Mouse (Mus musculus) spleen, adult 18-20 months (tissue): Measurements from ENCODE around the gene Rnf149.

ENCODE experiments used
- DNase-seq, 2 experiments: peaks; one replicate each; pipeline ENCODE4 v3.0.0; 2022; ENCODE audit warnings: mixed read lengths in 2 of 2

Rnf149 gene

DNA sequence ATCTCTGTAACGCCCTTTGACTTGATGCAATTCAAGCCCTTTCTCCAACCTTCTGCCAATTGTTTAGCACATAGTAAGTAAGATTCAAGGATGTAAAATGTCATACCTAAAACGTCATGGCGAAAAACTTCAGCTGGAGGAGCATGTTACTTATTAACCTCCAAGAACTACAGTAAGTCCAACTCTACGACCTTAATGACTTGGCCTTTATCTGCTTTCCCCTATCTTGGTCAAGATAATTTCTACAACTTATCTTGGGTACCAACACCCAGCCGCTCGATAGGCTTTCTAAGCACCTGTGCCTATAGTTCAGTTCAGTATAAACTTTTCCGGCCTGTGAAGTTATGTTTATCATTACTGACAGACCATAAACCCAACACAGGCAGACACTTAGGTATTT lies 3.3 kb downstream of the Rnf149 start:
- no peak for DNase-seq

DNA sequence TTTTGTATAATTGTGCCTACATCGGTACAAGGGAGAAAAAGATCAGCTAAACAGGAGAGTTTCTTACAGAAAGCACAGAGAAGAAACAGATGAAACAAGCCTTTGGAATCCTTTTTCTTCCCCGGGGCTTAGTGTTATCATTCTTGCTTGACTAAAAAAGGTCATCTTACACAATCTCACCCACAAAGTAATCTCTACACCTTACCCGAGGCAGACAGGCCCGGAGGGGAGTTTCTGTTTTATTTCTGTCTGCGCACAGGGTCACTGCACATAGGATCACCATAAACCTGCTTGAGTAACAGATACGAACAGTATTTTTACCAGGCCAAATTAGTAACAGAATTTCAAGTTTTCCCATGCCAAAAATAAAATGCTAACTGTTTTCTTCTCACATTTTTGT lies 5.6 kb downstream of the Rnf149 start:
- DNase-seq = no peak

DNA sequence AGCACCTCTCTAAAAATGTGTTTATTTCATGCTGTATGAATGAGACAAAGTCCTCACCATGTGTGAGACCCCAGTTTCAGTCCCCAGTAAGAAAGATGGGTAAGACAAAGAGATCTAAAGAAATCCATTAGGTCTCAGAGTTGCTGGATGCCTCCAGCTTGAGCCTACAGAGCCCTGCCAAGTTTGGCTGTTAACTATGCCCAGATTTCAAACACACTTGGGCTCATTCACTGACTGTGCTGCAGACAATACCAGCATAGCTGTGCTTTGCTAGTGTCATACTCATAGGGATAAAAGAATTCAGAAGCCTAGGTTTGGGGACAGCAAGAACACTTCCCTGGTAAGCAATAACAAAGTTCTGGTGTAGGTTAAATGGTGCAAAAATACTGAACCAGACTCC lies 9.1 kb downstream of the Rnf149 start:
- no peak for DNase-seq

DNA sequence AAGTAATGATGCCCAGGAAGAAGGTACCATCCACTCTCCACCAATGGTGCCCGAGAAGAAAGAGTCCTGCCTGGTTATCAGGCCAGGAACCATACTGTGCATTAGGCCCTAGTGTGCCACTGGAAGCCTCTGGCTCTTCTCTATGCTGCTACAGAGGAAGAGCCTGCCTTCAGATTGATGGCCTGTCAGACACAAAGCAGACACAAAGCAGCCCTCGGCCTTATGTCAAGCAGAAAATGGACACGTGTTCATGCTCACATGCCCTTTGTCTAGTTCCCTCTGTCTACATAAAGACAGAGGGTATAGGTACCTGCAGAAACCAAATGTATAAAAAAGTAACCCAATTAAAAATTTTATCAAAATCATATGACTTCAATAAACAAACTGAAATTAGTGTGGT lies 12.6 kb downstream of the Rnf149 start:
- DNase-seq = no peak

DNA sequence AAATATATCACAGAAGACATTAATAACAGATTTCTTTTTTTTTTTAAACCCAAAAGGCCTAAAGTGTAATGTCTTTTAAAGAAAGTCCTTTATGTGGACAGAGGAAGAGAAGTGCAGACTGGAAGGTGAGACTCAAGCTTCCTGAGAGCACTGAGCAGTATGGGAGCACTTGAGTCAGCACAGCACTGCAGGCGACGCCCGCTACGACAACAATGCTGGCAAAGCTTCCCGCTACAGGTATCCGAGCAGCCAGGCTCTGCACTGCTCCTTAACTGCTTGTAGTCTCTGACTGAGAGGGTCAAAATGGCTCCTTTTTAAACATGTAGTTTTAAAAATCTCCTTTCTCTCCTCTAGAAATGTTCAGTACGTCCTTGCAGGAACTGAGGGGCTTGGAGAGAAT lies 14.0 kb downstream of the Rnf149 start:
- DNase-seq = no peak

DNA sequence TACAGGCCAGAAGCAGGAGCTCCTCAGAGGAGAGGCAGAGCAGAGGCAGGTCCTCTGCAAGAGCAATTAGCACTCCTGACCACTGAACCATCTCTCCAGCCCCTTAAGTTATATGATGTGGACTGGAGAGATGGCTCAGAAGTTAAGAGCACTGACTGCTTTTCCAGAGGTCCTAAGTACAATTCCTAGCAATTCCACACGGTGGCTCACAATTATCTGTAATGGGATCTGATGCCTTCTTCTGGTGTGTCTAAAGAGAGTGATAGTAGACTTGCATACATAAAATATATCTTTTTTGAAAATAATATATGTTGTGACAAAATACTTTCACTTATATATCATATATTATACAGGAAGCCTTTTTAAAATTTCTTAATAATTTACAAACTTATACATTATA lies 15.3 kb downstream of the Rnf149 start:
- DNase-seq = no peak

DNA sequence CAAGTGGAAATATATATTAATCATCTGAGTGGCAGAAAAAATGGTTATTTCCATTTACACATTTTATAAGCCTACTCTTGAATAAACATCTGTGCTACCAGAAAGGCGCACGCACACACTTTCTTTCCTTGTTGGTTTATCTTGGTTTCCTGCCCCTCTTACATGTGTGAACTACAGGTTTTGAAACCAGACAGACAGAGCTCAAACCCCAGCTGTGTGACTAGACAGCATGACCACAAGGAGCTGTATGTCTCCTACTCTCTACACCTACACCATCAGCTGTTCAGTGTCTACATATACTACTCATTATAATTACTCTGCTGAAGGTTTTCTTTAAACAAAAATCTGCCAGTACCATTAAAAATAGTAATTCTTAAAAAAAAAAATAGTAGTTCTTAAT lies 18.2 kb downstream of the Rnf149 start:
- no peak for DNase-seq

DNA sequence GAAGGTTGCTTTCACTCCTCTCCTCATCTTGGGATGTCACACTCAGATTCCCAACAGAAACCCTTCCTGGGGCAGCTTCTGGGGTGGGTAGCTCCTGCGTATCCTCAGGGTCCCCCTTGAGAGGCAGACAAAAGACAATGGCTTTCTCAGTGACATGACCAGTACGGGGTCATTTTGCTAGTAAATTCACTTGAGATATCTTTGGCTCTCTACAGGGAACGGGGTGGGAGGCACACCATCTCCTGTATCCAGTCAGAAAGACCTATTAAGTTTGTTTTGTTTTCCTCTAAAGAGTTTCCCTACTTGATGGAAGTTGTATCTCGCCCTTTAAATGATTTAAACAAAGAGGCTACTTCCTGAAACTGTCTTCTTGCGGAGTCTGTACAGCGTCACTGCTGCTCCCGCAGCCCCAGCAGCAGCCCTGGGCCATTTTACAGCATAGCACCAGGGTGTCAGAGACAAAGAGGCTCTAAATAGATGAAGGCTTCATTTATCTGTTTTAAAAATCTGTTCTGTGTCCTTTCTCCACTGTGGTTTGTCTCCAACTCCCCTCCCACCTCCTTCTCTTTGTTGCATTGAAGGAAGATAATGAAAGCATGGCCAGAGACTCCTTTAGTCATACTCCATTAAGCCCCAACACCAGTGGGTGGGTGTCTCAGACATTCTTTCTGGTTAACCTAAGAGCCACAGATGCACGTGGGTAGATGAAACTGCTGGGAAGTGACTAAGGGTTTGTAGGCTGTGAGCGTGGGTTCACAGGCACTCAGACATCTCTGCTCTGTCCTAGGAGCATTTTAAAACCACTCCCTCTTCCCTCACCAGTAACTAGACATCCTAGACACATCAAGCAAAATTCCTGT lies 21.4 kb downstream of the Rnf149 start:
- DNase-seq = no peak

DNA sequence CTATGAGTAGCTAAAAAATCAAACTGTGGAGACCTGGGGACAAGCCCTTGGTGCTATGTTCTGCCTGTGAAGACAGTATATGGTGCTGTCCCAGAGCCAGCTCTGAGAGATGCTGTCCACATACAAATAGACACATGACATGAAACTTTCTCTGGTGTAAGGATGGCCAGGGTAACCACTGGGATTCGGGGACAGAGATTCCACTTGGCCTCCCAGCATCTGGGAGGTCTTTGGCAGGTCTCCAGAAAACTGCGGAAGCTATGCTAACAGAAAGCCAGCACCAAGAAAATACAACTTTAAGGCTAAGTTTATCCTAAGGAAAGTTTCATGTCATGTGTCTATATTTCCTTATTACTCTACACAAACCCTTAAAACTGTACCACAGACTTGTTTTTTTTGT lies 27.4 kb downstream of the Rnf149 start:
- DNase-seq = no peak

DNA sequence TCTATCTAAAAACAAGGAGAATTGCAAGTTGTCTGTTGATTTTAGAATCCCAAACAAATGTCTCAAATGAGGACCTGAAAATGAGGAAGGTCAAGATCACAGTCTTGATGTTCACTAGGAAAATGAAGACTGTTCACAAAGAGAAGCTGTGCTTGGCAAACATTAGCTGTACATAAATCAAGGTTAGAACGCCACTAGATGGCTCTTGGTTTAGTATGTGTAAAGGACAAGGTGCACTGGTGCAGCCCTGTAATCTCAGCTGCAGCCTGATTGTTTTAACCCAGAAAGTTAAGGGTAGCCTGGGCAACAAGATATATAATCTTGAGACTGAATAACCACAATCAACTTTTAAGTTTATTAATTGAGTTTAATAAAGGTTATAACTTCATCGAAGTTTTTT lies 30.0 kb downstream of the Rnf149 start:
- no peak for DNase-seq

DNA sequence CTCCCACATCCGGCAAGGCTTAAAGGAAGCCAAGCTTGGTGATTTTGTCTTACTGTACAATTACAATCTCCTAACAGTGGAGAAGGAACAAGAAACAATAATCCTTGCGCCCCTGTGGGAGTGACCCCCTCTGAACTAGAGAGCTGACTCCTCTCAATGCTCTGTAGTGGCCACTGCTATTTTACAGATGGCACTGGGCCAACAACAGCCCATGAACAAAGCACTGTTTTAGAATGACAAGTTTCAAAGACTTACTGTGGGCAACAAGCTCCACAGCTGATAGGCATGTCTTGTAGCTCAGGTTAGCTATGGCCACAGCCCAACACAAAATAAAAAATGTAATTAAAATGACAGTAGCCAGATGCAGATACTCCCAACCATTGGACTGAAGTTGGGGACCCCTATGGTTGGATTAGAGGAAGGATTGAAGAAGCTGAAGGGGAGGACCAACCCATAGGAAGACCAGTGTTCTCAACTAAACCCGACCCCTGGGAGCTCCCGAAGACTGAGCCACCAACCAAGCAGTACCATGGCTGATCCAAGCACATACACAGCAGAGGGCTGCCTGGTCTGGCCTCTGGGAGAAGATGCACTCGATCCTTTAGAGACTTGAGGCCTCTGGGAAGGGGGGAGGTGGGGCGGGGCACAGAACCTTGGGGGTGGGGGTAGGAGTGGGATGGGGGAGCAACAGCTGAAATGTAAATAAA lies 30.9 kb downstream of the Rnf149 start:
- no peak for DNase-seq

DNA sequence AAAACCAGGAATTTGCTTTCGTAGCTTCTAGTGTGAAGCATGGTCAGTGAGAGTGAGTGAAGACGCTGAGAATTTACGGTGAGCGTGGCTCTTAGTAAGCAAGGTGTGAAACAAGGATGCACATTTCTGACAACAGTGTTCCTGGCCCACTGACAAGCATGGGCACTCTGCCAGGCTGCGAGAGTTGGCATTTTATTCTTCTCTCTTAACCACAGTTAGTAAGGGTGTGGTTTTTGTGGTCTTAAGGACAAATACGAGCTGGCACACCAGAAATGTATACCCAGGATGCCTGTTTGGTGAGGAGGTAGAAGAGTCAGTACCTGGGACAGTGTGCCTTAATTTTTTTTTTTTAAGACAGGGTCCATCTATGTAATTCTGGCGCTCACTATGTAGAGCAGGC lies 31.6 kb downstream of the Rnf149 start:
- DNase-seq = no peak

DNA sequence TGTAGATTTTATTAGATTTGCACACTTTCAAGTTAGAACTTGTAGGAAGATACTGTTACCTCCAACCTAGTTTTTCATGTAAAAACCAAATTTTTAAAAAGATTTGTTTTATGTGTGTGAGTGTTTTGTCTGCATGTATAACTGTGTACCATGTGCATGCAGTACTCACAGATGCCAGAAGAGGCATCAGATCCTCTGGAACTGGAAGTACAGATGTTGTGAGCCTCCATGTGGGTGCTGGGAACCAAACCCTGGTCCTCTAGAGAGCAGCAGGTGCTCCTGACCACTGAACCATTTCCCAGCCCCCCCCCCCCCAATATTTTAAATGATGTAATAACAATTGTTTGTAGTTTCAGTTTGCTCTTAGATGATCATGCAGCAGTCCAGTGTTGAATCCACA lies 36.6 kb downstream of the Rnf149 start:
- no peak for DNase-seq

DNA sequence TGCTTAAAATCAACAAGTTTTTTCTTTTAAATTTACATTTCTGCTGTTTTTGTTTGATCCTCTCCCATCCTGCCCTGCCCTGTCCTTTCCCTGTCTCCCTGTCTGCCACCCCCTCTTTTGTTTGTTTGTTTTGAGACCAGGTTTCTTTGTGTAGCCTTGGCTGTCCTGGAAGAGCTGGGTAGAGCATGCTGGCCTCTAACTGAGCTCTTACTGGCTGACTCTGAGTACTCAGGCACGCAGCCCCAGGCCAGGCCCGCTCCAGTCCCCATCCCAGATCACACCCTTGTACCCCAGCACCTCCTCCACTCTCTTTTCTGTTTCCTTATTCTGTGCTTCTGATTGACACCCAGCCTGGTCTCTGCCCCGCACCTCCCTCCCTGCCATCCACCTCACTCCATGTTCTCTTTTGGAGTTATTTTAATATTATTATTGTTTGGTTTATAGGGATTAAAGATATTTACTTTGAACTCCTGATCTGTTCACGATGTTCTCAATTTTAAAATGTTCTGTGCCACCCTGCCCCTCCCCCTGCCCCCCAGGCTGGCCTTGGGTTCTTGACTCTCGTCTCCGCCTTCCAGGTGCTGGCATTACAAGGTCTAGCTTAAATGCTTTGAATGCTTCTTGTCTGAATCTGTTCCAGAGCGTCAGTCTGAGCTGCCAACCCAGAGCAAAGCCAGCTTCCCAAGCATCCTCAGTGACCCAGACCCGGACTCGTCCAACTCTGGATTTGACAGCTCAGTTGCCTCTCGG lies 39.4 kb downstream of the Rnf149 start:
- no peak for DNase-seq

DNA sequence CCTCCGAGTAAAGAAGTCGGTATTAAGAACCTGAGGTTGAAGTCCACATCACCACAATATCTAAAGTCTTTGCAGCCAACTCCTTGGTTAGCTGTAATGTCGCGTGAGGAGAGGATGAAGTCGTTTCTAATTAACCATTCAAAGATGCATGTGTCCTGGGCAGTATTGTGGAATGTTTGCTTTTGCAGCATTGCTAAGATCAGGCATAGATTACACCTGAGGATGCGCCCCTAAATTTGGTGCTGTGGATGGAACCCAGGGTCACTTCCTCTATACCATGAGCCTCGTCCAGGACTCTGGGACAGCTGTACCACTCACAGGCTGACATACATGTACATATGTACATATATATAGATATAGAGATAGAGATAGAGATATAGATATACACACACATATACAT lies 40.5 kb downstream of the Rnf149 start:
- no peak for DNase-seq

DNA sequence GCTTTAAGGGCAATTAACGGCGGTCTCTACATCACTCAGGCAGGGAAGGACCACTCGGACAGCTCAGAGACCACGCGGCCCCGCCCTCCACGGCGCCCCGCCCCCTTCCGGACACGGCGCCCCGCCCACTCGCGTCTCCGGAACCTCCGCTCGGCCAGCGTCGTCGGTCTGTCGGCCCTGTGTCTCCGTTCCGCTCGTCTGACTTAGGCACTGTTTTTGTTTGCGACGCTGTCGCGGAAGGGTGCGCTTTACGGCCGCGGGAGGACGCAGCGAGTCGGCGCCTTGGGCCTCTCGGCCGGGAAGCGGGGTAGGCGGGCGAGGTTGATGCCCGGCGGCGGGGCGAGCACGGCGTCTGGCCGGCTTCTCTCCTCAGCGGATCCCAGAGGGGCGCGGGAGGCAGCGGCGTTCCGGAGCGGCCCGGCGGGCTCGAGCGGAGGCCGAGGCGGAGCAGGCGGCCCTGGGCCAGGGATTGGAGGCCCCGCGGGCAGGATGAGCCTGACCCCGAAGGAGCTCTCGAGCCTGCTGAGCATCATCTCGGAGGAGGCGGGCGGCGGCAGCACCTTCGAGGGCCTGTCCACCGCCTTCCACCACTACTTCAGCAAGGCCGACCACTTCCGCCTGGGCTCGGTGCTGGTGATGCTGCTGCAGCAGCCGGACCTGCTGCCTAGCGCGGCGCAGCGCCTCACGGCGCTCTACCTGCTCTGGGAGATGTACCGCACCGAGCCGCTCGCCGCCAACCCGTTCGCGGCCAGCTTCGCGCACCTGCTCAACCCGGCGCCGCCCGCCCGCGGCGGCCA lies 41.5 kb downstream of the Rnf149 start:
- peak; percentile 94 to 98 for DNase-seq

DNA sequence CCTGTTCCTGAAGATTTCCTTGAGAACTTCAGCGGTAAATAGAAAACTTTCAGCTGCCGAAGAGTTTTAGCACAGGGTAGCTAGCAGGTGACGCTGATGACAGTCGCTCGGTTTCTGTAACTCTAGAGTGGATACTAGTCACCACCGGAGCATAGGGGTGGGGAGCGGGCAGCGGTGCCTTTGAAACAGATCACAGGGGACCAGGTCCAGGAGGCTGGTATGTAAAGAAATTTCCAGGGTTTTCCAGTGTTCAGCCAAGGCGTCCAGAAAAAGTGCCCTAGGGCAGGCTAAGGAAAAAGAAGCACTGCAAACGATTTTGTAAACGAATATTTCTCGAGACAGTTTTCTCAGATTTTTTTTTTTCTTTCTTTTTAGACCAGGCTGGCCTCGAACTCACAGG lies 42.4 kb downstream of the Rnf149 start, which contains the start of gene Cnot11:
Cnot11 (plus strand) TSS at position 162 of the 400 bp plus-strand sequence.
- no peak for DNase-seq

DNA sequence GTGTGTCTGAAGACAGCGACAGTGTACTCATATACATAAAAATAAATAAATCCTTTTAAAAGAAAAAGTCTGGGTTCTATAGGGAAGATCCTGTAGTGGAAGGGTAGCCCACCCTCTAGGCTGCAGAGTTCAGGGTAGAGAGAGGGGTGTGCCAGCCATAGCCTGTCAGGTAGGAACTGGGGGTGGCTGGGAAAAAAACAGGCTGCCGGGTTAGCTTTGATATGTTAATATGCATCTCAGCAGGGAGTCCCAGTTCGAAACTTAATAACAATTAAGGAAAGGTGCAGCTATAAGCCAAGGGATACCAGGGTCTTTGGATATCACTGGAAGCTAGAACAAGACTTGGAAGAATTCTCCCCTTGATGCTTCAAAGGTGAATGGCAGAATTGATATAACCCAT lies 43.3 kb downstream of the Rnf149 start:
- no peak for DNase-seq

DNA sequence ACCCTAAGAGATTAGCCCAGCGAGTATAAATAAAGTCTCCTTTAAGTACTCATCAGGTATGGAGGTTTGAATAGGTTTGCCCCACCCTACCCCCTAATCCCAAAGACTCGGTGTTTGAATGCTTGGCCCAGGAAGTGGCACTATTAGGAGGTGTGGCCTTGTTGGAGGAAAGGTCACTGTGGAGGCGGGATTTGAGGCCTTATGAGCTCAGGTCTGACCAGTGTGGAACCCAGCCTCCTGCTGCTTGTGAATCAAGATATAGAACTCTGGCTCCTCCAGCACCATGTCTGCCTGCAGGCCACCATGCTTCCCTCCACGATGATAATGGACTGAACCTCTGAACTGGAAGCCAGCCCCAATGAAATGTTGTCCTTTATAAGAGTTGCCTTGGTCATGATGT lies 46.2 kb downstream of the Rnf149 start:
- DNase-seq = no peak

DNA sequence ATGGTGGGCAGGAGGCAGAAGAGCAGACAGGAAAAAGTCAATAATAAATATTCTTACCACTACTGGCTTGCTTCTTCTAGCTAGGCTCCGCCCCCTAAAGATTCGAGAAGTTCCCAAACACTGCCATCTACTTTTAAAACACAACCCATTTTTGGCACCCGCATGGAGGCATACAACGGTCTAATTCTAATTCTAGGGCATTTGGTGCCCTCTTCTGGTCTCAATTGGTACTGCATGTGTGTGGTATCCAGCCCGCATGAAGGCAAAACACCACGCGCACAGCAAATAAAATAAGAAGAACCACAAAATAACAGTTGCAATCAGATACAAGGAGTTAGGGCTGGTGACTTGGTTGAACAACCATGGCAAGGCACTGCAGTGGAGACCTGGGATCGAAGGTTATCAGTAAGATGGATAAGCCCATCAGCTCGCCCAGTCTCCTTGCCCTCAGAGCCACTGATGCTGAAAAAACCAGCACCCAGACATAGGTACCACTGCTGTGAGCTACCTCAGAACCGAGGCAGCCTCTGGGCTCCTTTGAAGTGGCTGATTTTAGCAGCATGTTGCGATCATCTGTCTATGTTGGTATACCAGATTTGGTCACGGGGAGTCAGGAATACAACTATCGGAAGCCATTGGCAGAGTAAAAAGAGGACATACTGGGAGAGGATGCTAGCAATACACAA lies 46.8 kb downstream of the Rnf149 start:
- peak in 1 of 2 experiments; percentile 73 for DNase-seq

DNA sequence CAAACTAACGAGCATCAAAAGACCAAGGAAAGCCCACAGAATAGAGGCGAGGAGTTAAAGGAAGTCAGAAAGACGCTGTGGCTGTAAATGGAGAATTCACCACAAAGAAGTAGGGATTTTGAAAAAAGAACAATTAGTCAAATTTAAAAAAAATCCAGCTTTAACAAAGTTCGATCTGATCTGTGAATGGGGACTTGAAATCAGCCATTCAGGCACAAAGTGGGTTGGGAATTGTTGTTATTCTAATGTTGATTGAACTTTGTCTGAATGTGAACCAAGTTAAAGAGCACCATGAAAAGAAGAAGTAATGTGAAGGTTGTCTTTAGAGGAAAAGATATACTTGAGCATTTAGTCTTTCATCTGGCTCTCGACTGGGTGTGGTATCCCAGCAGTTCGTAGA lies 48.9 kb downstream of the Rnf149 start:
- no peak for DNase-seq

DNA sequence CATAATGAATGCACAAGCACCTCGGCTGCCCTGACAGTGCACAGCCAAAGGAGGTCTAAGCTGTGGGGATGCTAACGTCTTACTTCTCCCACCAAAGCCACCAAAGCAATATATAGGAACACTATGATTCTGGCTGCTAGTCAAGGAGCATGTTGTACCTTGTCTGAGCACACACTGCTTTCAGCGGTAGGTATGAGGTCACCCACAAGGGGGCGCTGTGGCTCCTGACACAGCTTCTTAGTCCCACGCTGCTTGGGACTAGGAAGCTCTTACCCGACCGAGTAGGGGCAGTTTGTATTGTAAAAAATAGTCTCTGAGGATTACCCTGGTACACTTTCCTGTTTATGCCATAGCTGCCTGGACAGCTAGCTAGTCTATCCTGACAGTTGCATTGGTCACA lies 49.8 kb downstream of the Rnf149 start:
- peak; percentile 49 to 78 for DNase-seq
